Mouse (Mus musculus) C3H10T1/2 (cell line): ENCODE results near the gene Gm14435. TPM values are rescaled to one million over a fixed set of nuclear protein-coding genes. Genes with fewer than 3 reads are reported as not detected.

Source experiments
- polyA plus RNA-seq, 2 experiments: library from polyadenylated mRNA; unstranded; fragments of >200 nt; fragmentation: generic; extraction: Trizol; gene quantifications; one replicate each; pipeline ENCODE4 v1.2.1; 2012; ENCODE audit warnings: missing spikeins in 2 of 2

The Gm14435 gene
- under 1 TPM; 0.36 to 0.65 TPM for polyA plus RNA-seq

GRCm38 (mm10) chr2:176423294-176423693 is at the start of gene Gm14435:
Gene Gm14435 (plus strand): TSS chr2:176423594.

Other genes with a start within 250 kb of the Gm14435 start
- gene 2210418O10Rik, start 197.0 kb upstream of the Gm14435 start, polyA plus RNA-seq = under 1 TPM in 1 of 2 experiments, not detected in 1; 0.99 TPM
- gene Gm11009, start 104.1 kb upstream of the Gm14435 start, polyA plus RNA-seq = not detected
- 1 to 10 TPM in 1 of 2 experiments, under 1 TPM in 1; 0.48 to 4.8 TPM for gene Gm14434, start 63.2 kb downstream of the Gm14435 start, polyA plus RNA-seq
- gene Zfp967, start 97.5 kb downstream of the Gm14435 start, polyA plus RNA-seq = not detected
- gene Gm14308, start 212.8 kb downstream of the Gm14435 start, polyA plus RNA-seq = 1 to 10 TPM in 1 of 2 experiments, under 1 TPM in 1; 0.36 to 4.1 TPM
- gene Zfp973, start 246.9 kb downstream of the Gm14435 start, polyA plus RNA-seq = under 1 TPM; 0.18 to 0.79 TPM